Mouse (Mus musculus) central nervous system, embryonic 14 days (tissue): ENCODE data around the gene Spg20. TPM values are rescaled to one million over a fixed set of nuclear protein-coding genes. Genes with fewer than 3 reads are reported as not detected.

Experiments used
- polyA plus RNA-seq: library from polyadenylated mRNA; depleted of rRNA; stranded (reverse); fragments of >200 nt; gene quantifications from 2 replicates; pipeline ENCODE4 v1.2.3, GENCODE M21; 2012; rRNA removed

Gene Spg20
- polyA plus RNA-seq = 16.9 and 22.7 TPM in 2 replicates

DNA sequence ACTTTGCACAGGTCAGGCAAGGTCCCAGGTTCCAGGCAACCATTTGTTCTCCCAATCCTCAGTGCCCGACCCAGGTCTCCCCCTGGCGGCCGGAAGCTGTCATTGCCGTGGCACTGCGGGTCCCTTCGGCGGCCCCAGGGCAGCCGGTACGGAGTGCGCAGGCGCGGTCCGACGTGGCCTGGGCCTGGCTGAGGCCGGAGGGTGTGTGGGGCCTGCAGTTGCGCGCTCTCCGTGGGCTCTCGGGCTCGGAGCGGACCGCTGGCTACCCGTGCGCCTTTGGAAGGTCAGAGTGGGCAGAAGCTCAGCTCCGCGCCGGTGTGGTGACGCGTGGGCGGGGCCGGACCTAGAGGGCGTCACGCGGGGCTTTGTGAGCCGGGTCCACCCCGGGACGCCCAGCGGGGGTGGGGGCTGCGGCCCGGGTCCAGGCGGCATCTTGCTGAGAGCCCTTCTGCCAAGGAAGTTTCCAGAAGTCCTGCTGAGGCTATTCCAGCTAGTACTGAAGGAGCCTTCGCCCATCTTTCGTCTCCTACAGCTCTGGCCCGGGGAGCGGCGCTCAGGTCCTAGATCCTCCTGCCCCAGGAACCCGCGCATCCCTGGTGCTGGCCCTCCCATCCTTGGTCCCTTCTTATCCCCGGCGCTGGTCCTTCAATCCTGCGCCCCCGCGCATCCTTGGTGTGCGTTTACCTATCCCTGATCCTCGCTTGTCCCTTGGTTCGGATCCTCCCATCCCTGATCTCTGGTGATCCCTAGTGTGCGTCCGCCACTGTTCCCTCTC is at the start of gene Spg20:
Gene Spg20 (plus strand): TSS at position 174 of the 775 bp plus-strand sequence.

DNA sequence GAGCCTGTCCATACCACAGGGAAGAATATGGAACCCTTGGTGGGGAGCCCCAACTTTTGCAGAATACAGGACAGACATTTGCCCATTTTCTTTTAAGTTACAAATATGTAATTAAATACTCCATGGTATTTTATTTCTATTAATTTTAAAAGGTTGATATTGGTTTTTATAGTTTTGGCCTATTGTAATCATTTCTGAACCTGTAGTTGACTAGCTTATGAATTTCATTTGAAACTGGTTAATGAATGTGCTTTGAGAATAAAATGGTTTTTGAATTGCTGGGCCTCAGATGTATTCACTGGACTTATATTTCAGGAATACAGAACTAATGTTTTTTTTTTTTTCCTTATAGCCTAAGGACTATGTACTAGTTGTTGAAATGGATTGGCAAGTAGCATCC is 25.1 kb downstream of the Spg20 start, which contains the start of gene Ccdc169:
Gene Ccdc169 (plus strand): TSS at position 301 of the 400 bp plus-strand sequence.

DNA sequence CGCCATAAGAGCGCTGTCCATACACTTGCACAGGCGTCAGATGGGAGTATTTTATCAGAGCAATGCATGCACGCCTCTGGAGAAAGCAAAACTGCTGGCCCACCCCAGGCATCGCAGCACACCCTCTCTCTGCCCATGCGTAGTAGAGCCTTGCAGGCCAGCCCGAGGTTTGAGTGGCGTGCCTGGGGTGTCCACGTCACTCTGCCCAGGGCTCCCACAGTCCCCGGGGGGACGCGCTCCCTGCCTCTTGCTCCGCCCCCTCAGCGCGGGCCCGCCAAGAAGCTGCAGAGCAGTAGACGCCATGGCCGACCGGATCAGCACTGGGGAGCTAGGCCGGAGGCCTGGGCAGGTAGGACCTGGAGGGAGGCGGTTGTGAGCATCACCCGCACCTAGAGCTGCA is 69.9 kb downstream of the Spg20 start, which contains the start of gene Sohlh2:
Gene Sohlh2 (plus strand): TSS at position 263 of the 400 bp plus-strand sequence.

Other genes with a start within 250 kb of the Spg20 start
- gene Sertm1, start 196.2 kb upstream of the Spg20 start, polyA plus RNA-seq = 4.7 and 4.8 TPM in 2 replicates
- gene Ccna1, start 56.6 kb upstream of the Spg20 start, polyA plus RNA-seq = 1.9 and 2.0 TPM in 2 replicates
- gene Ccdc169, start 25.2 kb downstream of the Spg20 start, polyA plus RNA-seq = 0.25 and 0.33 TPM in 2 replicates
- gene Sohlh2, start 69.9 kb downstream of the Spg20 start, polyA plus RNA-seq = 0.04 TPM in 1 of 2 replicates, not detected in the other
- 111 and 113 TPM in 2 replicates for gene Dclk1, start 130.3 kb downstream of the Spg20 start, polyA plus RNA-seq